Mouse (Mus musculus): ENCODE data around the gene Hoxa10. TPM values are rescaled to one million over a fixed set of nuclear protein-coding genes. Genes with fewer than 3 reads are reported as not detected.

Gene Hoxa10
- polyA plus RNA-seq, 1 experiment from 2014 or later = 15.6 TPM

- WGBS = 54% methylated on average over 9 of the region's 9 CpGs
- ATAC-seq (replicated peaks; ENCODE audit: low FRiP score, low TSS enrichment, low read depth) (no peak), DNase-seq (ENCODE audit: low spot score) (no peak)
- H3K4me2 ChIP-seq (ENCODE audit: low read length) = peak overlapping the region; percentile 96
- H3K4me3 ChIP-seq (ENCODE audit: low read depth, low read length) = no peak overlapping the region
- H3K9ac ChIP-seq (ENCODE audit: low read length) = no peak overlapping the region
- no peaks in the 10 kb centered on the region for H3K9me3 ChIP-seq (ENCODE audit: control insufficient read depth, low read length)
- H3K36me3 ChIP-seq (ENCODE audit: control insufficient read depth, insufficient read depth, low read length) = no peaks in the 10 kb centered on the region
- peaks cover 95% of the 10 kb centered on the region for H3K27me3 ChIP-seq (replicated peaks; ENCODE audit: control insufficient read depth, insufficient read depth, low read length)
- H3K27ac ChIP-seq (ENCODE audit: low read depth) = no peak overlapping the region
- H3K4me1 ChIP-seq (replicated peaks; ENCODE audit: control insufficient read depth, insufficient read depth, low read length) = peaks cover 23% of the 10 kb centered on the region; the same call in 1 of the 2 replicates
These were observed 21.3 kb downstream of the Hoxa10 start for GRCm38 (mm10) chr6:52219234-52219942.

- Histone ChIP-seq H3K9me3 (ENCODE audit: control insufficient read depth, low read length) (no peaks in the 10 kb centered on the region), H3K36me3 (ENCODE audit: control insufficient read depth, insufficient read depth, low read length) (no peaks in the 10 kb centered on the region), H3K9ac (ENCODE audit: low read length) (no peak overlapping the region), H3K4me2 (ENCODE audit: low read length) (peak overlapping the region; percentile 96; the same call in 1 of the 2 replicates), H3K27me3 (replicated peaks; ENCODE audit: control insufficient read depth, insufficient read depth, low read length) (peaks cover 95% of the 10 kb centered on the region), H3K27ac (ENCODE audit: low read depth) (no peak overlapping the region), H3K4me1 (replicated peaks; ENCODE audit: control insufficient read depth, insufficient read depth, low read length) (peaks cover 24% of the 10 kb centered on the region; the same call in 1 of the 2 replicates), H3K4me3 (ENCODE audit: low read depth, low read length) (no peak overlapping the region)
- WGBS = 38% methylated on average over 14 of the region's 14 CpGs
- DNase-seq (ENCODE audit: low spot score) = no peak
- ATAC-seq (replicated peaks; ENCODE audit: low FRiP score, low TSS enrichment, low read depth) = no peak
These were observed 21.9 kb downstream of the Hoxa10 start for GRCm38 (mm10) chr6:52218643-52219215.

GRCm38 (mm10) chr6:52217895-52218642, 22.6 kb downstream of the Hoxa10 start:
- WGBS = 17% methylated on average over 23 of the region's 23 CpGs
- H3K27ac ChIP-seq (ENCODE audit: low read depth) = peak overlapping the region; percentile 52
- DNase-seq (ENCODE audit: low spot score) (no peak), ATAC-seq (replicated peaks; ENCODE audit: low FRiP score, low TSS enrichment, low read depth) (no peak)
- peak overlapping the region; percentile 43 for H3K9ac ChIP-seq (ENCODE audit: low read length)
- no peaks in the 10 kb centered on the region for H3K36me3 ChIP-seq (ENCODE audit: control insufficient read depth, insufficient read depth, low read length)
- H3K4me3 ChIP-seq (ENCODE audit: low read depth, low read length) = peak overlapping the region; percentile 50
- H3K4me1 ChIP-seq (replicated peaks; ENCODE audit: control insufficient read depth, insufficient read depth, low read length) = peaks cover 27% of the 10 kb centered on the region; the same call in 1 of the 2 replicates
- H3K4me2 ChIP-seq (ENCODE audit: low read length) = peak overlapping the region; percentile 64
- H3K27me3 ChIP-seq (replicated peaks; ENCODE audit: control insufficient read depth, insufficient read depth, low read length) = peaks cover 94% of the 10 kb centered on the region
- no peaks in the 10 kb centered on the region for H3K9me3 ChIP-seq (ENCODE audit: control insufficient read depth, low read length)

DNA sequence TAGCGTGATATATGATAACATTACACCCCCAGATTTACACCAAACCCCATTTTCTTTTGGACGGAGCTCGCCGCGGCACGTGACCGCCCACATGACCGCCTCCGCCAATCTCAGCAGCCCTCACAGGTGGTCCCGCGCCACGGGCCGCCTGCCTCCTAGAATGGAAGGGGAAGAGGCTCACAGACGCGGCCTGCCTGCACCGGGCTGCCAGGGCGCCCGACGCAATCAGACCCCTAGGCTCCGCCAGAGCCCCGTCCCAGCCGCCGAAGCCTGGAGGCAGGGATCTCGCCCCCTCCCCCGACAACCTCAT, 23.2 kb downstream of the Hoxa10 start:
- H3K9me3 ChIP-seq (ENCODE audit: control insufficient read depth, low read length) = no peaks in the 10 kb centered on the region
- peak overlapping the region; percentile 57 for H3K9ac ChIP-seq (ENCODE audit: low read length)
- under 1% methylated on average over 25 of the region's 25 CpGs for WGBS
- peaks cover 94% of the 10 kb centered on the region for H3K27me3 ChIP-seq (replicated peaks; ENCODE audit: control insufficient read depth, insufficient read depth, low read length)
- peak overlapping the region; percentile 55 for H3K27ac ChIP-seq (ENCODE audit: low read depth)
- H3K4me2 ChIP-seq (ENCODE audit: low read length) = peak overlapping the region; percentile 64
- ATAC-seq (replicated peaks; ENCODE audit: low FRiP score, low TSS enrichment, low read depth) (peak; percentile 71), DNase-seq (ENCODE audit: low spot score) (peak; percentile 90)
- H3K4me3 ChIP-seq (ENCODE audit: low read depth, low read length) = peak overlapping the region; percentile 50
- H3K4me1 ChIP-seq (replicated peaks; ENCODE audit: control insufficient read depth, insufficient read depth, low read length) = peaks cover 31% of the 10 kb centered on the region; the same call in 1 of the 2 replicates
- no peaks in the 10 kb centered on the region for H3K36me3 ChIP-seq (ENCODE audit: control insufficient read depth, insufficient read depth, low read length)

DNA sequence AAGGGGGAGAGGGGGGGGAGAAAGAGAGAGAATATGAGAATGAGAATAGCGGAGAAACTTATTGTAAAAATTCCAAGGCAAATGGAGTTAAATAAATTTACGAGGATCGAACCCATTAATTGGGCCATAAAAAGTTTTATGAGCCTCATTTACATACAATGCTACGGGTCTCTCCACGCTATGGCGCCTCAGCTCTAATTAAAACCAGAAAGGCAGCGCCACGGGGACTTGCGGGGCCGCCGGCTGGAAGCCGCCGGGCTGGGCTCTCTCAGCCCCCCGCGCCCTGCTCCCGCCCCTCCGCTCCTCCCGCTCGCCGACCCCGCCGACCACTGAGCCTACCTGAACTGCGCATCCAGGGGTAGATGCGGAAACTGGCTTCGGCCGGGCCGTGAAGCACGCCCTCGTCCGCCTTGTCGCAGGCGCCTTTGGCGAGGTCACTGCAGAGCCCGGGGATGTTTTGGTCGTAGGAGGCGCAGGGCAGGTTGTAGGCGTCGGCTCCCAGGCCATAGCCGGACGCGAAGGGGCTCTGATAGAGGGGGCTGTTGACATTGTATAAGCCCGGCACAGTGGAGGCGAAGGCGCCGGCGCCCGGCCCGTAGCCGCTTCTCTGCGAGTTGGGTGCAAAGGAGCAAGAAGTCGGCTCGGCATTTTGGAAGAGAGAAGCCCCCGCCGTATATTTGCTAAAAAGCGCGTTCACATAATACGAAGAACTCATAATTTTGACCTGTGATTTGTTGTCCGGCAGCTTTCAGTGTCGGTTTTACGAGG, 23.8 kb downstream of the Hoxa10 start:
- 1% methylated on average over 59 of the region's 60 CpGs for WGBS
- Histone ChIP-seq H3K27ac (ENCODE audit: low read depth) (peak overlapping the region; percentile 55; the same call in 1 of the 2 replicates), H3K9me3 (ENCODE audit: control insufficient read depth, low read length) (no peaks in the 10 kb centered on the region), H3K9ac (ENCODE audit: low read length) (peak overlapping the region; percentile 57), H3K4me1 (replicated peaks; ENCODE audit: control insufficient read depth, insufficient read depth, low read length) (peaks cover 31% of the 10 kb centered on the region; the same call in 1 of the 2 replicates), H3K36me3 (ENCODE audit: control insufficient read depth, insufficient read depth, low read length) (no peaks in the 10 kb centered on the region), H3K4me3 (ENCODE audit: low read depth, low read length) (peak overlapping the region; percentile 50), H3K4me2 (ENCODE audit: low read length) (peak overlapping the region; percentile 64), H3K27me3 (replicated peaks; ENCODE audit: control insufficient read depth, insufficient read depth, low read length) (peaks cover 92% of the 10 kb centered on the region)
- DNase-seq (ENCODE audit: low spot score) (no peak), ATAC-seq (replicated peaks; ENCODE audit: low FRiP score, low TSS enrichment, low read depth) (0 out of 2 replicates have a peak, but pooled peaks have one; percentile 14)

- Histone ChIP-seq H3K9ac (ENCODE audit: low read length) (peak overlapping the region; percentile 57), H3K36me3 (ENCODE audit: control insufficient read depth, insufficient read depth, low read length) (no peaks in the 10 kb centered on the region), H3K4me2 (ENCODE audit: low read length) (peak overlapping the region; percentile 64), H3K27ac (ENCODE audit: low read depth) (no peak overlapping the region), H3K4me1 (replicated peaks; ENCODE audit: control insufficient read depth, insufficient read depth, low read length) (peaks cover 30% of the 10 kb centered on the region; the same call in 1 of the 2 replicates), H3K27me3 (replicated peaks; ENCODE audit: control insufficient read depth, insufficient read depth, low read length) (peaks cover 92% of the 10 kb centered on the region), H3K9me3 (ENCODE audit: control insufficient read depth, low read length) (no peaks in the 10 kb centered on the region), H3K4me3 (ENCODE audit: low read depth, low read length) (peak overlapping the region; percentile 50)
- ATAC-seq (replicated peaks; ENCODE audit: low FRiP score, low TSS enrichment, low read depth) = no peak
- 5% methylated on average over 30 of the region's 30 CpGs for WGBS
- peak; percentile 78 for DNase-seq (ENCODE audit: low spot score)
These were observed 24.7 kb downstream of the Hoxa10 start for GRCm38 (mm10) chr6:52215771-52216535.

- H3K36me3 ChIP-seq (ENCODE audit: control insufficient read depth, insufficient read depth, low read length) = no peaks in the 10 kb centered on the region
- H3K4me2 ChIP-seq (ENCODE audit: low read length) = peak overlapping the region; percentile 64; the same call in 1 of the 2 replicates
- no peak overlapping the region for H3K9ac ChIP-seq (ENCODE audit: low read length)
- DNase-seq (ENCODE audit: low spot score) (no peak), ATAC-seq (replicated peaks; ENCODE audit: low FRiP score, low TSS enrichment, low read depth) (no peak)
- H3K4me3 ChIP-seq (ENCODE audit: low read depth, low read length) = no peak overlapping the region
- H3K4me1 ChIP-seq (replicated peaks; ENCODE audit: control insufficient read depth, insufficient read depth, low read length) = peaks cover 25% of the 10 kb centered on the region; the same call in 1 of the 2 replicates
- 41% methylated on average over 3 of the region's 3 CpGs for WGBS
- H3K27ac ChIP-seq (ENCODE audit: low read depth) = no peak overlapping the region
- H3K9me3 ChIP-seq (ENCODE audit: control insufficient read depth, low read length) = no peaks in the 10 kb centered on the region
- peaks cover 89% of the 10 kb centered on the region for H3K27me3 ChIP-seq (replicated peaks; ENCODE audit: control insufficient read depth, insufficient read depth, low read length)
These were observed 25.6 kb downstream of the Hoxa10 start for GRCm38 (mm10) chr6:52215070-52215469.

Data from intestine, embryonic 14.5 days (tissue).